Mouse (Mus musculus): Measurements from ENCODE around the gene Atf7.

GRCm38 (mm10) chr15:102503447-102503846 lies 121.8 kb downstream of the Atf7 start, which contains the start of gene Gm10337:
- TF ChIP-seq CTCF (IDR thresholded peaks at IDR 0.05; ENCODE audit: low read depth) (no peak), EP300 (optimal IDR thresholded peaks at IDR 0.05) (no peak)
